Mouse (Mus musculus): ENCODE data around the gene Gm5751.
A peak's percentile ranks its signal among the peaks of the same experiment; 100 is the strongest.
"Not testable (repeated sequence)": the region's sequence is repeated elsewhere in the genome, so short reads cannot be mapped to it uniquely, and the experiment has no call there.

The Gm5751 gene

DNA sequence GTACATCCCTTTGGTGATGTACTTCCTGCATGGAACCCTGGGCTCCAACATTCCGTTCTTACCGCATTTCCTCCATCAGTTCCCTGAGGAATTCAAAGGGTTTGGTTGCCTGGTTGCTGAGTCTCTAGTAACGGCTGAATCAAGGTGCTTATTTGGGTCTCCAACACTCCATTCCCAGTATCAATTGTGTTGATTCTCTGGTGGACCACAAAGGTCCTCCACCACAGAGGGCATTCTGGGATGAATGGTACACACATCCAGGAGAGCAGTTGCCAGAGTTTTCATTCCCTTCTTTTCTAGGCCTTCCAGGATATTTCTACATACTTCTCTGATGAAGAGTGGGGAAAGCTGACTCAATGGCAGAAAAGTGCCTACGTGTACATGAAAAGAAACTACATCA is at the start of gene Gm5751:
TSS of gene Gm5751 (plus strand) at position 301 of the 400 bp plus-strand sequence.
- not testable (repeated sequence) for DNase-seq

DNA sequence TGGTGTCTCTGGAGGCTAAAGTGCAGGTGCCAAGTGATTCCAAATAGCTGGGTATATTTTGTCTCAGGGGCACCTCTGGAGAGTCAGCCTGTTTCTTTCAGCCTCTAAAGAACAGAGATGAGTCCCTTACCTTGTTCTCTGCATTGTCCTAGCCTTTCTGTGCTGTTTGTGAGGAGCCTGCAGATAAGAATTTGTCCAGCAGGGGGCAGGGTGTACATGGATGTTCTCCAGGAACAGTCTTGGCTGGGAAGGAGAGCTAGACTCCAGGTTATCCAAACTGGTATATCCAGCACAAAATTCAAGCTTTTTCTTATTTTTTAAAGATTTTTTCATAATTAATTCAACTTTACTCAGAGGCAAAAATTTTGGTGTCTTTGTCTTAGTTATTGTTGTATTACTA is 42.0 kb upstream of the Gm5751 start:
- DNase-seq: peak; percentile 13

DNA sequence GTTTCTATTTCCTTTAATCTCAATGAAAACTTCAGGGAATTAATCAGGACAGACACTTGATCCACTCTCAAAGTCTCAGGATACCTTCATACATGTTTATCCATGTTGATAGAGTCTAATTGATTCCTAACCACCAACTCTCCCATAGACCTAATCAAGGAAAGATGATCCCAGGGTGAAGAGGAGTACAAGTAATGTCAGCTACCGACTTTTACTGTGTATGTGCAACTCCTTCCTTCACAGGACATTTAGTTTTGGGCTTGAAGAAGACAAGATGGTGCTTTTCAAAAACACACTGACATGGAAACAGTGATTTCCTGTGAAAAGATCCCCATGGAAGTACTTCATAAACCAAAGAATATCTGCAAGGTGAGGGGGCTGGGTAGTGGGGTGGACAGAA is 30.4 kb upstream of the Gm5751 start, which contains the start of gene Gm6592:
TSS of gene Gm6592 (plus strand) at position 301 of the 400 bp plus-strand sequence.
- DNase-seq: no peak

DNA sequence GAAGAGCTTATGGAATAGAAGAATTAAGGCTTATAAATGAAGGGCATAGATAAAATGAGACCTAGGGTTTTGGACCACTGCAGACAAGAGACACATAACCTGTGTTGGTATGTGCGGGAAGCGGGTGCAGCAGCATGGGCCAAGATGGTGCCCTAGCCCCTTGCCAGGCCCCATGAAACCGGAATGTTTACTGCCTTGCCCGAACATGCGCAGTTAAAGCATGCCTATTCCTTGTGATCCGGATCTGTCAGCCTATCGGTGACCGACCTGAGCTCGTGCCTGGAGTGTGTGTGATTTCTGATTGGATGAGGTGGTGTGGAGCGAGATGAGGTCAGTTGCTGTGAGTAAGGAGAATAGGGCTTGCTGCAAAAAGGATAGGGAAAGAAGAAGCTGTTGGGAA is 21.6 kb upstream of the Gm5751 start:
- DNase-seq: no peak

DNA sequence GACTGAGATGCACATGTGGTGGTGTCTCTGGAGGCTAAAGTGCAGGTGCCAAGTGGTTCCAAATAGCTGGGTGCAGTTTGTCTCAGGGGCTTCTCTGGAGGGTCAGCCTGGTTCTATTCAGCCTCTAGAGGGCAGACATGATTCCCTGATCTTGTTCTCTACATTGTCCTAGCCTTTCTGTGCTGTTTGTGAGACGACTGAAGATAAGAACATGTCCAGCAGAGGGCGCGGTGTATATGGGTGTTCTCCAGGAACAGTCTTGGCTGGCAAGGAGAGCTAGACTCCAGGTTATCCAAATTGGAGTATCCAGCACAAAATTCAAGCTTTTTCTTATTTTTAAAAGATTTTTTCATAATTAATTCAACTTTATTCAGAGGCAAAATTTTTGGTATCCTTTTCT is 9.7 kb upstream of the Gm5751 start:
- DNase-seq: peak; percentile 79

DNA sequence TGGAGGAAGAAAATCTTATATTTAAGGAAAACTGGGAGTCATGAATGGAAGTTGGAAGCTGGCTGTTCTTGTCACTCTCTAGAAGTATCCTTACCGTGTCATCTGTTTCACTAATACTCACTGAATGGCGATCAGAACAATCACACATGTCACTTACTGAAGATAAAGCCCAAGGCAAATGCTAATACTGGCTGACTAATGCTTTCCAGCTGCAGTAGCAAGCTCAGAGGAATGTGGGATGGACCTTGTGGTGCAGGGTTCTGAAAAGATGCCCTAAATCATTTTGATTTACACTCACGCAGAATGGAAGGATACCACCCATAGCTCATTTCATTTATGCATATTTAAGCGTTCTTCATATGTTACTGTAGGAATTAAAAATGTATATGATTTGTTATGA is 10.3 kb downstream of the Gm5751 start:
- DNase-seq: no peak

DNA sequence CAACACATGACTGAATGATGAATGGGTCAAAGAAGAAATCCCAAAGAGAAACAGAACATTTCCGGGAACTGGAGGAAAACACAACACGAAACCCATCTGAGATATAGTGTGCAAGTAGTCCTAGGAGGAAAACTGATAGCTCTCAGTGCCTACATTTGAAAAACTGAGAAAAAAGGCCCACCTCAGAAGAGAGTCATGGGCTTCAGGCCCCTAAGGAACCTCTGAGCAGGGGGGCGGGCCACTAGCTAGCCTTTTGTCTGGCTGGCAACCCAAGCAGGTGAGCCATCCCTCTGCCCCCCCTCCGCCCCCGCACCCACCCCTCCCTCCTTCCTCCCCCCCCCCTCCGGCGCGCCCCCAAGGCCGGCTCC is 17.9 kb downstream of the Gm5751 start:
- no peak for DNase-seq

DNA sequence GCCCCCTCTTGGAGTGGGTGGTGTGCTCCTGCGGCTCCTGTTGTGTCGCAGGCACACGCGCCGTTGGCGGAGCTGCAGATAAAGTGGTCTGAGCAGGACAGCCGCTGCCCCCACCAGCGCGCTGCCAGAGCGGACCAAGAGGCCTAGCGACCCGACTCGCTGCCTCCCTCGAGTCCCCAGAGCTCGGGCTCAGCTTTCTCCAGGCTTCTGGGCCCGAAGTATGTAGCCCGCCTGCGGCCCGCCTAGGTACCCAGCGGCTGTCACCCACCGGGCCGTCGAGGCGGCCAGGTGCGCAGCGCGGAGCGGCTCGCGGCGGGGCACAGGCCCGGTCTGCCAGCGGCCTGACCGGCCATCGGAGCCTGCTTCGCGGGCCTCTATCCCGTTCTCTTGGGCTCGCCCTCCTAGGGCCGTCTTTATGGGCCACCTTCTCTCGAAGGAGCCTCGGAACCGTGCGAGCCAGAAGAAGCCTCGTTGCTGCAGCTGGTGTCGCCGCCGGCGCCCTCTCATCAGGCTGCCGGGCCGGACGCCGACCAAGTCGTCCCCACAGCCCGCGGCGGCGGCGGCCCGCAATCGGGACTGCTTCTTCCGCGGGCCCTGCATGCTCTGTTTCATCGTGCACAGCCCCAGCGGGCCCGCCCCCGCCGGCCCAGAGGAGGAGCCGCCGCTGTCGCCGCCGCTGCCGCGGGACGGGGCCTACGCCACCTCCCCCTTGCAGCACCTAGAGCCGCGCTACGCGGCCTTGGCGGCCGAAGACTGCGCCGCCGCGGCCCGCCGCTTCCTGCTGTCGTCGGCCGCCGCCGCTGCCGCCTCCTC is 18.5 kb downstream of the Gm5751 start, which contains the start of gene B630019K06Rik:
TSS of gene B630019K06Rik (plus strand) at position 40 of the 813 bp plus-strand sequence.
- DNase-seq: peak; percentile 72

DNA sequence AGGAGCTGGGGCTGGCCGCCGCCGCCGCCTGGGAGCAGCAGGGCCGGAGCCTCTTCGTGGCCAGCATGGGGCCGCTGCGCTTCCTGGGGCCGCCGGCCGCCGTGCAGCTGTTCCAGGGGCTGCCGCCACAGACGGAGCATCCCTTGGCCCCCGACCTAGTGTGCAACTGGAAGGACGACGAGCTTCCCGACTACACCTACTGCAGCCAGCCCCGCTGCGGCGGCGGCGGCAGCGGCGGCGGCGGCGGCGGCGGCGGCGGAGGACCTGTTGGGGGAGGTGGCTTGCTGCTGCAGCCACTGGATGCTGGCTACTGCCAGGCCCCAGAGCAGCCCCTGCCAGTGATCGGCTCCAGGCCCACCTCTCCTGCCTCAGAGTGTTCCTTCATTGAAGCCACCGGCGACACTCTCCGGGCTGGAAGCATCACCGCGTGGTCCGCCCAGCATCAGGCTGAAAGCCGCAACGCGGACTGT is 19.2 kb downstream of the Gm5751 start:
- DNase-seq: peak; percentile 24

DNA sequence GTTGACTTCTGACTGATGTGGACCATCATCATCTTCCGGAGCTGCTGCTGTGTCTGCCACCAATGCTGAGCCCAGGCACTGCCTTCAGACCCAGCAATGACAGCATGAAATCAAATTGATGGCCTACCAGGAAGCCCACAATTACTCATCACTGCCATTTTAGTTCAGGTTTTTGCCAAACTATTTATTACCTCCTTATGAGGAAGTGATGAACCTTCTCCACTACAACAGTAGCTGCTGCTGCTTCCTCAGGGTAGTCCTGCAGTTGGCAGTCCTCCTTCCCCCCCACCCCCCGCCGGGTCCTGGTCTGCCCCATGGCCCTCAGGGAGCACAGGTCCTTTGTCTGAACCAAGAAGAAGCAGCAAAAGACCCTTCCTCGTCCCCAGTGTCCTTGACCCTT is 26.8 kb downstream of the Gm5751 start:
- DNase-seq: no peak

DNA sequence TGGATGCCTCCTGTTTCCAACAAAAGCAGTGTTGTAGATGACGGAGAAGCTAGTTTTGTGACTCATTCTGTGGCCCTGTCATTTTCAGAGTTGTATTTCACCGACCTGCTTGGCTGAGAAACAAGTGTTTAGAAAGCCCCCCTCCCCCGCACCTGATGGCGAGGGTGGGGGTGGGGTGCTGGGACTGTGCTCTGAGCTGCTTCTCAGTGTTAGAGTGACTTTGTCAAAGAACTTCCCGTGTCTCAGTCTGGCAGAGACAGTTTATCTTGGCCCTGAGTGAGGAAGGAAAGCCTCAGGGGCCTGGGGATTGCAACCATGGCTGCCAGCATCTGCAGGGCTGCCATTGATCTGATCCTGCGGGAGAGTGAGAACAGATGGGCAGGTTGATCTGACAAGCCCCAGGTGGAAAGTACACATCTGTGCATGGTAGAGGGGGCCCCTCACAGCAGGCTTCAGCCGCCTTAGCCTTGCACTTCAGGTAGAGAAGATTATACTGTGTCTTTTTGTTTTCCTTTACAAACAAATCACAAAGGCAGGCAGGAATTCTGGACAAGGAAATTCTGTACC is 27.9 kb downstream of the Gm5751 start:
- DNase-seq: no peak

DNA sequence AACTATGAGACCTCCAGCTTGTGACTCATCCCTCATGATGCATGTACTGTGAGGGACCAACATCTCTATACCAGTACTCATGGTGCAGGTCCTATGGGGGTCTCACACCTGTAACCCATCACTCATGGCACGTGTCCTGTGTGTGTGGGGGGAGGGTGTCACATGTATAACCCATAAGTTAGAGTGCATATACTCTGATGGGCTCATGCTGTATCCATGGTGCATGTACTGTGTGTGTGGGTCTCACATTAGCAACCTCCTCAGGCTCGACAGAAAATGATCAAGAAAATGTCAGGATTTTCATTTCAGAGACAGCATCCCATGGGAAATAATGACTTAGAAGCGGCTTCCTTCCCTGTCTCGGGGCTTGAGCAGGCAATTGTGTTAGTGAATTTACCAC is 47.0 kb downstream of the Gm5751 start:
- DNase-seq: no peak

DNA sequence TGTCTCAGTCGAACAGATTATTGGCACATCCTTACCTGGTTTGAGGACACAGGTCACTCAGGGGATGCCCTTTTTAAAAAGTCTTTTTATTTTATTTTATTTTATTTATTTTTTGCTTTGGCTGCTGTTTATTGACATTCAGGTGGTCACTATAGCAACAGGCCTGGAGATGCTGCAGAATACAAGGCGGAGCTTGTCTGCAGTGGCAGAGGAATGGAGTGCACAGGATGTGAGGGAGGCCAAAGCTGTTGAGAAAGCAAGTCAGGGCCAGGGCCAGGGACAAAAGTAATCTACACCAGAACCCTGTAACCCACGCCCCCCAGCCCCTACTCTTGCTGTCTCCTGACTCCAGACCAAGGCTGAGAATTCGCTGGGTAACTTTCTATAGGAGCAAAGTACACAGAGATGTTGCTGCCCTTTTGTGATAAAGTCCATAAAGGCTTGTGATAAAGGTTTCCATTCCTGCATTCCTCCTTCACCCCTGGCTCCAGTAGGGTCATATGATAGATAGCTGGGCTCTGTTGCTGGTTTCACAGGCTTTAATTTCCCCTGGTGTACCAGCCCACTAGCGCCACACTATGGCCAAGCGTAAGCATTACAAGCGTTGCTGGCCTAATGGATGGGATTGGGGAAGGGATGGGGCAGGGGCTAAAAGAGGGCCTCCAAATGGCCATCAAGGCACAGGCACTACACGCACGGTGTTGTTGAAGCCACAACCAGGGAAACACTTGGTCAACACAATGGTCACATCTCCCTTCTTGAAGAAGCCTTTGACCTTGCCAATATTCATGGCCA is 48.0 kb downstream of the Gm5751 start:
- no peak for DNase-seq

DNA sequence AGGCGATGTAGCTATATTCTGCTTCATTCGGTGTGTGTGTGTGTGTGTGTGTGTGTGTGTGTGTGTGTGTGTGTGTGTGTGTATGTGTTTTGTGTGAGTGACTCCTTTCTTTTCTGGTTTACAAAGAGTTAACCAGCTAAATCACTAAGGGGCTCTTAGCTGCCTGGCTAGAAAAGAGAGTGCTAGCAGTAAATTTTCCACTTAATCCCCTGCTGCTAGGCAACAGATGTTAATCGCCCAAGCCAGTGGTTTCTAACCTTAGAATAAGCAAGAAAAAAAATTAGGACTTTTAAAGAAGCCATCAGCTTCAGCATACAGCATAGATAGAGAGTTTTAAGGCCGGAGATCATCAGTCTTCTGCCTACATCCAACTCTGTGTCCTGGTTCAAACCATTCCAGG is 53.3 kb downstream of the Gm5751 start:
- peak; percentile 11 for DNase-seq
